Mouse (Mus musculus) brown adipose tissue, adult 24 weeks (tissue): ENCODE measurements at regions not wholly inside any gene's neighbourhood (a gene's known extent, or its start where the extent isn't known, plus 50 kb on each side); places are given as distances from the start of the nearest gene placed in this dataset.

Experiments
- H3K27ac ChIP-seq: fragments of 200-500 bp; replicated peaks from 2 replicates; pipeline ENCODE4 v1.5.1; 2012; ENCODE audit warnings: low read depth, mild to moderate bottlenecking, low read length
- H3K4me1 ChIP-seq: fragments of 200-500 bp; 2 replicates; pipeline ENCODE4 v1.6.1; 2012; ENCODE audit warnings: low read length, mixed read lengths; ENCODE audit not compliant: control insufficient read depth, insufficient read depth, insufficient read length
- H3K4me3 ChIP-seq: fragments of 200-500 bp; 2 replicates; pipeline ENCODE4 v1.5.1; 2012; ENCODE audit warnings: low read depth, mild to moderate bottlenecking, low read length, moderate library complexity; ENCODE audit not compliant: insufficient read depth

- Histone ChIP-seq H3K27ac (no peak overlapping the region), H3K4me3 (no peak overlapping the region), H3K4me1 (no peaks in the 10 kb centered on the region)
These were observed 327.6 kb upstream of the Meis1 start for GRCm38 (mm10) chr11:19346276-19346826.

- Histone ChIP-seq H3K27ac (no peak overlapping the region), H3K4me3 (no peak overlapping the region), H3K4me1 (no peaks in the 10 kb centered on the region)
These were observed 331.8 kb upstream of the Meis1 start for GRCm38 (mm10) chr11:19350331-19351242.

DNA sequence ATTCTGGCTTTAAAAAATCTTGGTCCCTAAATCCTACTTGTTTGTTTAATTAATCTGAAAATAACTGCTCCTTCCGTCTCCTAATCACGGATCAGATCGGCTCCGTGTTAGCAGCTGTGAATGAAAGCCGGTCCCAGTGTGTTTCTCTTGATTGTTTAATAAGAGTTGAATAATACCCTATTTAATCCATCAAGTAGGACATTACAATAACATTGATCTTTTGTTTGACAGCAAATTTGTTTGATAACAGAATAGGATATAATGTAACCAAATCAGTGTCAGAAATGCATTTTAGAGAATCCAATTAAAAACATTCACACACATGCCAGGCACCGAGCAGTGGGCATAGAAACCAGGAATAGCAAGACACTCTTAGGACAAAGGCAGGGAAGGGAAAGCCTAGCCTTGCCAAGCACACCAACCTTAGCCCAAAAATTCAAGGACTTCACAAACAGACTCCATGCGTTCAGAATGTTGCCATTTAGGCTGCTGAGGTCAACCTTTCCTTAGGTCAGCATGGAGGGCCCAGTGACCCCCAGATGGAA lies 332.5 kb upstream of the Meis1 start:
- no peaks in the 10 kb centered on the region for H3K4me1 ChIP-seq
- no peak overlapping the region for H3K27ac ChIP-seq
- H3K4me3 ChIP-seq = no peak overlapping the region

- Histone ChIP-seq H3K4me1 (no peaks in the 10 kb centered on the region), H3K27ac (no peak overlapping the region), H3K4me3 (no peak overlapping the region)
These were observed 334.9 kb upstream of the Meis1 start for GRCm38 (mm10) chr11:19353706-19354105.

DNA sequence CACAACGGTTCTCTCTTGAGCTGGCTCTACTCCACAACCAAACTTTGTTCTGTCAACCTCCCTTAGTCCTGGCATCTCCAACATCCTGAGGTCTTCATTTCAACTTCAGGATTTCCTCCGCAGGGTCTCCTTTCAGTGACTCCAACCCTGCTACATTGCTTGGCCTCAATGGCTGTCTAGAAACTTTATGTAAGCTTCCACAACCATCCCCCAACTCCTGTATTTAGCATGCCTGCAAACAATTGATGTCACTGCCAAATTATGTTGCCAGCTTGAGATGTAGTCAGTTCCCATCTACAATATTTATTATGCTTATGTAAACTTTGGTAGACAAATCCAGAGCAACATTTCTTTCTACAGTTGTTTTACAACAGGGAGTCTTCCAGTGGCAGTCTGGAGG lies 336.4 kb upstream of the Meis1 start:
- no peak overlapping the region for H3K4me3 ChIP-seq
- no peaks in the 10 kb centered on the region for H3K4me1 ChIP-seq
- H3K27ac ChIP-seq = no peak overlapping the region

DNA sequence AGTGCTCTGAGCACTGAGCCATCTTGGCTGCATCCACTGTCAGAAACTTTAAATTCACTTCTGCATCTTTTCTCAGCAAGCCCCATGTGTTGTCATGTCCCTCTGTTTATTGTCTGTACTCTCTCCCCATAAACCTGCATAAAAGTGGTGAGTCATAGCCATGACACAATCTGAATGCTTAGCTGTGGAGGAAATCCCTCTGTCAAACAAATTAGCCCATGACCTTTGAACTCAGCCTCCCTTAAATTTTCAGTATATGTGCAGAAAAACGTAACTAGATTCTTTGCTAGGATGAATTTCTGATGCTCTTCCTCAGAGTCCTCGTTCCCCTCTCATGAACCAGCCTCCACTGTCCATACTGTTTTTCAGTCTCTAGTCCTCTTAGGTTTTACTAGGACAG lies 337.4 kb upstream of the Meis1 start:
- no peak overlapping the region for H3K4me3 ChIP-seq
- no peaks in the 10 kb centered on the region for H3K4me1 ChIP-seq
- H3K27ac ChIP-seq = no peak overlapping the region

- Histone ChIP-seq H3K27ac (no peak overlapping the region), H3K4me3 (no peak overlapping the region), H3K4me1 (no peaks in the 10 kb centered on the region)
These were observed 350.4 kb upstream of the Meis1 start for GRCm38 (mm10) chr11:19369152-19369551.

GRCm38 (mm10) chr11:19373476-19373875 lies 354.7 kb upstream of the Meis1 start:
- no peak overlapping the region for H3K27ac ChIP-seq
- no peak overlapping the region for H3K4me3 ChIP-seq
- no peaks in the 10 kb centered on the region for H3K4me1 ChIP-seq

DNA sequence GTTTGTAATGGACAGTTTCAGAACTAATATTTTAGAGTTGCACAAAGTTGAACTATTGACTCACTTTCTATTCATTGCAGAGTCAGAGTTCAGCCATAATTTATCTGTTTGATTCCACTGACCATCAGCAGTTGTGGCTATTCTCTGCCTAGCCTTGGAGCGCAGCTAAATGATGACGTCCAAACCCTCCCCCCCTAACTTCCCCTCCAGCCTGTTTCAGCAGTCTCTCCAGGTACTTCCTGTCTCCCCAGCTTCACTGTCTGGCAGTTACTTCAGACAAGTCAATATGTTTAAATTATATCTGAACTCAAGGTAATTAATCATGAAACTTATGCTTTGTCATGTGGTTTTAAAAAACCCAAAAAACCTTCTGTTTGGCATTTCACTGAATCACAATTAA lies 362.1 kb upstream of the Meis1 start:
- H3K4me1 ChIP-seq = no peaks in the 10 kb centered on the region
- no peak overlapping the region for H3K4me3 ChIP-seq
- no peak overlapping the region for H3K27ac ChIP-seq

DNA sequence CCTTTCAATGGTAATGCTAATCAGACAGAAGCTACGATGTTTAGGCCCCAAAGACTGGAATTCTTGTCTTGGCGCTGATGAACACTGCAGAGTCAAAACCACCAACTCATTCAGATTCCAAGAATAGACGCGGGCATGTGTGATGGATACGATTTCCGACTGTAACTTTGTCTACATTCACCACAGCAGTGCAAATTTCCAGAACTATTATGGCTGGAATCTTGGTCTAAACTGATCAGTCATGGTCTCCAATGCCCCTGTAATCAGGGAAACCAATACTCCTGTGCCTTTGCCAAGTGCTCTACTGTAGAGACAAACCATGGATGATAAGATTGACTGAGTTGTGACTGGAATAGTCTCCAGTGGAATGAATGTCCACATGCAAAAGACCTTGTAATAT lies 370.4 kb upstream of the Meis1 start:
- H3K4me1 ChIP-seq = no peaks in the 10 kb centered on the region
- no peak overlapping the region for H3K4me3 ChIP-seq
- H3K27ac ChIP-seq = no peak overlapping the region

DNA sequence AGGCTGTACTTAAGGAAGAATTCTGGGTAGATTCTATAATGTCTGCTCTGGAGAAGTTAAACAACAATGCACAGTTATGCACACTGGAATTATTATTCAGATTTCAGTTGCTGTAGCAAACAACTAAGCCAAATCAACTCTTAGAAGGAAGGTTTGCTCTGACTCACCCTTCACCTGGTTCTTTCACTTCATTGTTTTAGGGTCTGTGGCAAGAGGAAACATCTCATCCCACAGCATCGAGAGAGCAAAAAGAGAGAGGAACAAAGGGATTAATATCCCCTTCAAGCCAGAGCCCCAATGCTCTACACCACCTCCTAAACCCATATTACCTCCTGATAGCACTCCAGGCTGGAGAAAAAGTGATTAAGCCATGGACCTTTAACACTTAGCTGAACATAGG lies 373.4 kb upstream of the Meis1 start:
- H3K27ac ChIP-seq = no peak overlapping the region
- no peak overlapping the region for H3K4me3 ChIP-seq
- H3K4me1 ChIP-seq = no peaks in the 10 kb centered on the region

- no peaks in the 10 kb centered on the region for H3K4me1 ChIP-seq
- H3K4me3 ChIP-seq = no peak overlapping the region
These were observed 375.6 kb upstream of the Meis1 start for GRCm38 (mm10) chr11:19394372-19394771.

DNA sequence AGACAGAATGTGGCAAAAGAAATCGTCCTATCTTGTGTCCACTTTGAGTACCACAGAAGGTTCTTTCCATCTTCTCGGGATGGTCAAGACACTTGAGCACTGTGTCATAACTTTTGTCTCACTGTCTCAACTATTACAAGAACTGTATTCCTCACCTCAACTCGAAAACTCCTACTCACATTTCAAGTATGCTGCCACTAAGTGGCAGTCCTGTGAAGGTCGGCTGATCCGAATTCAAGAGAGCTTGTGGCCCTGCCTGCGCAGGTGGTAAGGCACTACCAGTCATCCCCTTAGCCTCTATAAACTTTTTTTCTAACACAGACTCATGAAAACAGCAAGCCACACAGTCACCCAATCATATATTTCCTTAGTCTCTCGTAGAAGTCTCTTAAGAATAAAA lies 381.6 kb upstream of the Meis1 start:
- Histone ChIP-seq H3K4me1 (no peaks in the 10 kb centered on the region), H3K4me3 (no peak overlapping the region)

More at GRCm38 (mm10) chr11:19394372-19394771, 375.6 kb upstream of the Meis1 start:
- no peak overlapping the region for H3K27ac ChIP-seq

DNA sequence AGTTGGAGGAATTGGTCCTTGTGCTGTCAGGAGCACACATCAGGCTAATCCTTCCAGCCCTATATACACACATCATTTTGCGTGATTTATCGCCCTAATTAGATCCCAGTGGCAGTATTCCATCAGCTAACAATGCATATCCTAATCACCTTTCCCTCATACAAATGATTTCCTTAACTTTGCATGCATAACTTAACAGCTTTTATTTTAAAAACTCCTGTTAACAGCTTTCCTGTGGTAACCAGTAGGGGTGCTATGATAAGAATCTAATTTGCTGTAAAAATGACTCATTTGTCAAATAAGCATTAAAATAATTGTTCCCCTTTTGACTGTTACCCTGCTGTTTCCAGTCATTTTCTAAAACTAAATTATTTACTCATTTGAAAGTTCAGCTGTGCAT lies 401.4 kb upstream of the Meis1 start:
- no peak overlapping the region for H3K27ac ChIP-seq
- H3K4me1 ChIP-seq = no peaks in the 10 kb centered on the region

More for the DNA sequence above, 381.6 kb upstream of the Meis1 start:
- no peak overlapping the region for H3K27ac ChIP-seq

DNA sequence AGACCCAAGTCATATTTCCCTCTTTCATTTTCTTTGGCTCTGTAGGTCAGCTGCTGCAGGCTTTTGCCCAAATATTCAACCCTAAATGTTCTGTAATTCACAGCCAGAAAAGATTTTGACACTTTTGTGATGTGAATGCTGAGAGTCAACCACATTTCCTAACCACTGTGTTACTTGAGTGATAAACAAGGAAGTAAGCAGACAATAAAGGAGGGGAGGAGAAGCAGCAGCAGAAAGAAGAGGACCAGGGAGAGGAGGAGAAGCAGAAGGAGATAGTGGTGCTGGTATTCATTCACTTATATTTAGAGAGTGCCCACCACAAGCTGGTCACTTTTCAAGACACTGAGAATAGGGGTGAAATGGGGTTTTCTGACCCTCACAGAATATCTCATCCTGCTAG lies 404.5 kb upstream of the Meis1 start:
- Histone ChIP-seq H3K4me3 (no peak overlapping the region), H3K27ac (no peak overlapping the region), H3K4me1 (no peaks in the 10 kb centered on the region)

More for the DNA sequence above, 401.4 kb upstream of the Meis1 start:
- no peak overlapping the region for H3K4me3 ChIP-seq
